Mouse (Mus musculus): ENCODE results near the gene Foxn3.

Gene Foxn3

DNA sequence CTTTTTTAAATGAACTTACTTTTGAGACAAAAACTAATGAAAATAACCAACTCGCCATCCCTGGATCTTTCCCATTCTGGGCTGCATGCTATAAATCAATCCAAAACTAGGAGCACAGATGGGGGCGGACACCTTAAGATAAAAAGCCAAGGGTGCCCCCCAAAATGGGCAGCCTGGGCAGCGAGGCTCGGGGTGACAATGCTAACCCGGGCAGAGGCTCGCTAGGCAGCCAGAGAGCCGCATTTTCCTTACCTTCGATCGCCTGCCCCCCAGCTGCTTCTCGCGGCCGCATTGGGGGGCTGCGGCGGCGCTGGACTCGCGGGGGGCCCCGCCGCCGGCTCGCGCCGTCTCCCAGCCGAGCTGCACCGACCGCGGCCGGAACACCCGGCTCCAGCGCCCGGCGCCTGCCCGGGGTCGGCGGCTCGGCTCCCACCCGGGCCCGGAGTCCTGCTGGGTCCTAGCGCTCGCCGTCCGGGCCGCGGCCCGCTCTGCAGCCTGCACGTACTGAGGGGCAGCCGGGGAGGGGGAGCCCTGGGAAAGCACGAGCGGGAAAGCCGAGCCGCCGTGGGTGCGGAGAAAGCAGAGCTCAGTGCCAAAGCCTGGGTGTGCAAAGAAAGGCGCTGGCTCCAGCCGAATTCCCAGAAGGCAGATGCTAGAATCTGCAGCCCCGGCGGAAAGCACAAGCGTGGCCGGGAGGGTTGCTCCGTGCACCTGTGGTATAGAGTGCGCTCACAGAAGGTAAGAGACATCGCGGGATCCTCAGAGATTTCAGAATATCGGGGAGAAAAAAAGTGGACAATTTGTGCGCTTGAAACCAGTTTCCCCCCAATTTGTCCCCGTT is at the start of gene Foxn3:
Foxn3 (minus strand) TSS at position 364 of the 841 bp plus-strand sequence.
- DNase-seq: peak; percentile 85

DNA sequence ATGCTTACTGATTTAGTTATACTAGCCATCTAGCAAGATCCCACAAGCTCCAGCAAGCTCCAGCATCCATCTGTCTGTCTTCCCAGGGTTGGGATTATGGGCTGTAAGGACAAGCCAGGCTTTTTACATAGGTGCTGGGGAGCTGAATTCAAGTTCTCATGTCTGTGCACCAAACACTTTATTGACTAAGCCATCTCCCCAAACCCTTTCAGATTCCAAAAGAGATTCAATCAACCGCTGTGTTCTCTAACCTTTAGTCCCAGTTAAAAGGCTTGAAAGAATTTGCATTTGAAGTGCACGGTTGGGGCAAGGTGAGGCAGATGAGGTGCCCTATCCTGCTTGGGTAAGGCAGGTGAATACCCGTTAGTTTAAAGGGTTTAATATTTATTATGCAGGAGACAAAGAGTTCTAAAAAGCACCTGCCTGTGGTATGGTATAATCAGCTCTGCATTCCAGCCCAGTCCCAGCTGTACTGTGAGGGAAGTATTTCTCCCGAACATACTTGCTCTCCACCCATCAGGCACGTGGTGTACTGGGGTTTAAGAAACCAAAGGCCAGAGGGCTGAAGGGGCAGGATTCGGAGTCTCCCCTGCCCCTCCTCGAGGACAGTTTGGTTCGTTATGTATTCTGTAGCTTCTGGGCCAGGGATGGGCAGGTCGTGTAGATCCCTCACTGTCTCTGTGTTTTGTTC is 48.9 kb upstream of the Foxn3 start:
- no peak for DNase-seq

DNA sequence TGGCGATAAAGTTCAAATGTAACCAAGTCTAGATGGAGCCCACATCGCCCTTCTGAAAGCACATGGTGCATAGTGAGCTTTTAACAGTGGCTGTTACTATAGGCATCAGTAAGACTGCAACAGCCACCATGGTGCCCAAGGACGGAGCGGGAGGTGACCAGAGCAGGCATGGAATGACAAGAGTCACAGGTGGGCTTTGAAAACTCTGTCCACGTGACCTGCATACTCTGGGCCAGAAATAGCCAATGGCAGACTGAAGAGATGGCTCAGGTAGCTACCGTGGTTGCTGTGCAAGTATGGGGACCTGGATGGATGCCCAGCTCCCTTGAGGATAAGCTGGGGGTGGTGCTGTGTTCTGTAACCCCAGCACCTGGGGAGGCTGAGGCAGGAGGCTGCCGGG is 47.5 kb upstream of the Foxn3 start:
- DNase-seq: no peak

DNA sequence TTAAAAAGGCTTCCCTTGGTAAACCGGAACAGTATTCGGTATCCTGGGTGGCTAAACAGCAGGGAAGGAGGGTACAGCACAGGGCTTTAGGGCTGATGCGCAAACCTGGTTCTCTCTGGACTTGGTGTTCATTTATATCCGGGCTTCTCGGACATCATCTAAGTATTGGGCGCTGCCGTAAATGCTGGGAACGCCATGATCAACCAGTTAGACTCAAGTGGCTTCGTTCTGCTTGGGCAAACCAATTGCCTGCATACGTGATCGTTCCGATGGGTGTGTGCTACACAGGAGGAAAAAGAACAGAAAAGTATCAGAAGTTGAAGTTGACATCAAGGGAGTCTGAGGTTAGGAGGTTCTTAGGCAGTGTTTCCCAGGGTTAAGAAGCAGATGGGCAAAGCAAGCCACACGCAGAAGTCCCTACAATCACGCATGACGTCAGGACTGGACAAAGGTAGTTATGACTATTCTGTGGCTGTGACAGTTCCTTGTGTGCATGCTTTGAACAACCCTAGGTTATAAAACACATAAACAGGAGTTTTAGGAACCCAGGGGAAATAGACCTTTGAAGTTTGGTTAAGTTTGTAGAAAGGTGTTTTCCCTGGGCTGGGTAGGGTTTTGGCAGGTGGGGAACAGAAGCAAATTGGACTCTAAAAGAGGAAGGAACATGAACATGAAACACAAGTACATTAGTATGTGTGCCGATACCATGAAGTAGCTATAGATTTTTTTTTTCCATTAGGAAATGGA is 46.9 kb upstream of the Foxn3 start:
- no peak for DNase-seq

DNA sequence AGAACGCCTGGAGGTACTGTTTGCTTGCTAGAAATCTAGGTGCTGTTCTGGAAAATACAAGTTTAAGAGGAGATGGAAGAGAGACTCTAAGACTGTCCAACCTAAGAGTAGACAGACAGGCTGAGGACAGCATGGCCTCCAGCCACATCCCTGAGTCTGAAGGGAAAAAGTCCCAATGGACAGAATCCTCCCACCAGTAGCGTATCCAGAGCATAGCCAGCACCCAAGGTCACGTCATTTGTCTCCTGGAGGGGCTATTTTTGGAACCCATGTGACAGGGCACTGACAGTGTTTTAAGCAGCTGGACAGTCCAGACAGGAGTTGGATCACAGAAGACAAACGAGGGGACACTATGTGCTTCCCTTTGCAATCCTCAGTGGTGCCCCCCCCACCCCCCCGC is 46.3 kb upstream of the Foxn3 start:
- no peak for DNase-seq

DNA sequence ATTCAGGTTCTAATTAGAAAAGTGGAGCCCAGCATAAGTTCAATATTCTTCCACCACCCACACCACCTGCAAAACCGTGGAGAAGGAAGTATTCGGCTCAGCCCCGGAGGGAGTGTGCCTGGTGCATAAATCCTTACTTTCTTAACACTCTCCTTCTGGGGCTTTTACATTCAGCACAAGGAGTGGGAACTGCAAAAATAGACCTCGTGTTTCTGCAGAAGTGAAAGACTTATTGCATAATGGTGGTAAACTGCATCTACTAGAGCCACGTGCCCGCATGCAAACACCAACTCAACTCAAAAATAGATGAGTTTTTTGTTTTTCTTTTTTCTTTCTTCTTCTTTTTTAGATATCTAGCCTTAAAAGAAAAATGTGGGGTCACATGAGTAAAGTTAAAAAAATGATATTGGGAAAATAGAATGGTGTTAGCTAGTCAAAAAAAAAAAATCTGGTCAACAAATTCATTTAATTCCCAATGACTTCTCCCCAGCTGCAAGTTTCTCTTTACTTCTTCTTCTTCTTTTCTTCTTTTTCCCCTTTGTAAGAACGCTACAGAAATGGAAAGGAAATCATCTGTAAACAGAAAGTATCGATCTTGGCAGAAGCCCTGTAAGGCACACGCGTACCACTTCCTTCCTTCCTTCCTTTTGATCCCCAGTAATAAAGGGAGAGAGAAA is 45.0 kb upstream of the Foxn3 start:
- DNase-seq: no peak

DNA sequence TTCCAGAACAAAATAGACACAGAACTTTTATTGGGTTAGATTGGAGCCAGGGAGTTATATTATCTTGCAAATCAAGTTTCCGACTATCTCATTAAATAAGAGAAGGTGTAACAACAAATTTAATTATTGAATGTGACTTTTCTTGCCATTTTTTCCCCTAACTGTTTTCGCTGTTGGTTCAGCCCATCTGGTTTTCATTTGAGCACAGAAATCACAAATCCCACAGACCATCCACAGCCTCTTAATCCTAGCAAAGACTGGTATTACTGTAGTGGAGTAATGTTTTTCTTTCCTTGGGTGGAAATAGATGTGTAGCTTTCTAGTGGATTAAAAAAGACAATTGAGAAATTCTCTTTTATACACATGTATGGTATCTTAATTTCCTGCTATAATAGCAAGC is 40.0 kb upstream of the Foxn3 start:
- no peak for DNase-seq

DNA sequence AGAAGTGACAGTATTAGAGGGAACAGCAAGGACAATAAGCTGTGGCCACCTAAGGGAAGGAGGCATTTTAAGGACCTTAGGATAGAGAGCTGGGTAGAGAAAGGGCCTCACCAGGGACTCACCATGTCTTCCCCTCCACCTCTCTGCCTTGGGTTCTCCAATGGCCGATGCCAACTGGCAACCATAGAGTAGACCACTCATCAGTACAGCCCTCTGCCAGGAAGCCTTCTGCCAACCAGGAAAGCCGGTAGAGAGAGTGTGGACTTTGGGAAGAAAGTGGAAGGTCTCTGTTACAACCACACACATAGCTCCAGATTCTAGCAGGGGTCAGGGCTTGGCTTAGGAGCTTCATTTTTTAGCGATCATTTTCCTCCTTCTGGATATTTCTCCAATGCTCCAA is 38.5 kb upstream of the Foxn3 start:
- DNase-seq: no peak

DNA sequence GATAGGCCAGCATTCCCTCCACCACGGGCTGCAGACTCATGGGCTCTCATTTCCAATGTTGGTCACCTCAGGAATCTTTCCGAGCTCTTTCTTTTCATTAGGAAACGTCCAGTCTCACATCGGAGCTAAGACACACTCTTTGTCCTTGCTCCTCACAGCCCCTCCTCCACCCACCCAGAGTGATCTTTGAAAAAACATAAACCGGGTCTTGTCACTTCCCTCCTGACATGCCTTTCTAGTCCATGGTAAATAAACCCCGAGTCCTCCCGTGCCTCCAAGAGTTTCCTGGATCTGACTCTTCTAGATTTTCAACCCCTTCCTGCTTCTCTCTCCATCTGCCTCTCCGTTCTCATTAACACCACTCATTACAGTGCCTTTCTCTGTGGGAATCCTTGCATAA is 38.0 kb upstream of the Foxn3 start:
- no peak for DNase-seq

DNA sequence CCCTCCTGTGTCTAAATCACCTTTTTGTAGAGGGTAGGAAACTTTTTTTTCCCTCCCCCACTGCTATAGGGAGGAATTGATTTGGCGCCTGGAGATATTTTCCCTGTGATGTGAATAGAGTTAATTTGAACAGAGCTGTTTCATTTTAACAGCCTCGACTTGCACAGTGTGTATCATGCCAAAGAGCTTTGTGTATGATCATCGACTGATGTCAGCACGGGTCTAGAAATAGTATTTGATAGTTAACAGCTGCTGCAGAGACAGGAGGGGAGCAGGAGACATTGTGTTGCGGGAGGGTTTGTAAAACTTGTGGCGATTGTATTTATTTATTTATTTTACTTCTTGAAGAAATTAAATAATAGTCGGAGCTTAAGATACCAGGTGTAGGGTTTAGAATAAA is 36.2 kb upstream of the Foxn3 start:
- no peak for DNase-seq

DNA sequence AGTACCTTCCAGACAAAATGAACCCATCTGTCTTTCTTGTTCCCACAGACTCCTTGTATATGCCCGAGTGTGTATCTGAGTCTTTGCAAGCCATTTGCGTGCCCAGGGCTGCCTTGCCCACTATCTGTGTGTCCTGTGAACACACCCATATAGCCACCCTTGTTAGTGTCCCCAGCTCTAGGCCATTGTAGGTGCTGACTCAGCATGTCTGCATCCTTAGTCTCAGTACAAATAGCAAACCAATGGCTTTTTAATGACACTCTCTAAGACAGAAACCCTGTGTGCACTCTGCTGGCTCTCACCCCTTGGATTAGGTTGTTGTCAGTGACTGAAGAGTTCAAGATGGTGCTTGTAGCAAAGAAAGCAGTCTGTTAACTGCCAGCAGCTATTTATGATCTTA is 33.0 kb upstream of the Foxn3 start:
- no peak for DNase-seq

DNA sequence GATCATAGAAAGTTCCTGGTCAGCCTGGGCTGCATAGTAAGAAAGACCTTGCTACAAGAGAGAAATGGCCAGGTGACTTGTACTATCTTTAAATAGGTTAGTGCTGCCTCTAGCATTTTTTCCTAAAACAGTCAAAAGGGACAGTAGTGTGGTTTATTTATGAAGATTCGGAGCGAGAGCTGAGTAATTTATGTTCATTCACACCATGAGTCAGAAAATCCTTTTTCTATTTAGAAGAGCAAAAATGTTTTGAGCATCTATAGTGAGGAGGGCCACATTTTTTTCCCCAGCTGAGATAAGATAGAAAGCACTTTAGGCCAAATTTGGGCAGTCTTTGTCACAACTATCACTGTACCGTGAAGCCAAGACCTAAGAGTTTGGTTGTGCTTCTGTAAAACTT is 24.0 kb upstream of the Foxn3 start:
- DNase-seq: no peak

DNA sequence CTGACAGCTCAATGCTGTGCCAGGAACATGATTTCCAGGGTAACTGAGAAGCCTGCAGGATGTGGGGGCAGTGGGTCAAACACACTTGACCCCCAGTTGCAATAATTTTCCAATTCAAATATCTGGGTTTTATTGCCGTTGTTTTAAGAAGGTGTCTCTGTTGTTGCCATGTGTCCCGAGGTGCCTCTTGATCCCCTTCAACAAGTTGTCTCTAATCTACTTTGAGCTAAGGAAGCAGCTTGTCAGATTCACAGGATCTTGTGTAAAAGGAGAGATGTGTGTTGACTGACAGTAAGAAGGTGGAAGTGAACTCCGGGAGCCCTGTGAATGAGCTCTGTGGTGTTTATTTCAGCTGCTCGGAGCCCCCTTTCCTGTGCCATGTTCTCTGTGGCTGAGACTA is 16.6 kb upstream of the Foxn3 start:
- DNase-seq: no peak

DNA sequence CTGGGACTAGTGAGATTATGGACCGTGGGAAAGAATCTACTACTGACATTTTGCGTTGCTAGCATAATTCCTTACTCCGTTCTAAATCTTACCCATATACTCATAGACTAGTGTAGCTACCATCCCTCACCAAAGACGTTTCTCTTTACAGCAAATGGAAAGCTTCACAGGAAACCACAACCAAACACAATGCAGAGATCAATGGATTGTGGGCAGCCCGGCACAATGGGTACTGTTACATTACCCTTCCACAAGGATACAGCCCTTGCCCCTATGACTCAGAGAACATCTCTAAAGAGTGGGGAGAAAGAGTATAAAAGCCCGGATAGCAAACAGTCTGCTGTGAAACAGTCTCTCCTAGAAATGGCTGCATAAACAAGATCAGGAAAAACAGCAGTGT is 13.3 kb upstream of the Foxn3 start:
- DNase-seq: peak; percentile 47

DNA sequence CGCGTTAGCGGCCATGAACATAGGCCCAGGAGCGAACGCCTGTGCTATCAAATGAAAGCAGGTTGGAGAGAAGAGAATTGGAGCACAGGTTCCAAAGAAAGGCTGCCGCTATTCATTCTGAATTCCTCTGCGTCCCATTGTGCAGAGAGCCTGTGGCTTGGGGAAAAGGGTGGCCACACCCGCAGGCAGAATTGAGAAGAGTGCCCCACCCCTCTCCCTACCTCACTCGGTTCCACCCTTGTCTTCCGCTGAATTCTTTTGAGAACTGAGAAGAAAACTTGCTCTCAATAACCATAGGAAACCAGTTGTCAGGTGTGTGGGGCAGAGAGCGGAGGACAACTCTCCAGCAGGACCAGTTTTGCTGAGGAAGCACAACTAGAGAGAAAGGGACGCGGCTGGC is 10.9 kb upstream of the Foxn3 start:
- DNase-seq: no peak

DNA sequence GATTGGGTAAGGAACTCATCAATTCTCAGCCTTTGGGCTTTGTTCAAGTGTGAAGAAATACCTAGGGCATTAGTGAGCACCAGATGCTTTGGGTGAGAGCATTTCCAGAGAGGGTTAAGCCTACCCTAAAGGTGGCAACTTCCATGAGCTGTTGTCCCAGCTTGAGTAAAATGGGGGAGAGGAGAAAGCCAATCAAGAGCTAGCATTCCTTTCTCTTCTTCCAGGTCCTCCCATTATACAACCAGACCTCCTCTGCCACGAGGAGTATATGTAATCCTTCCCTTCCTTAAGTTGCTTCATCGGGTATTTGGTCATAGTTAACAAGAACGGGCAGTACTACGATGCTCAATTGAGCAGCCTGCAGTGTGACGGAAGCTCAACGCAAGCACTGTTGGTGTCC is 9.7 kb upstream of the Foxn3 start:
- no peak for DNase-seq

DNA sequence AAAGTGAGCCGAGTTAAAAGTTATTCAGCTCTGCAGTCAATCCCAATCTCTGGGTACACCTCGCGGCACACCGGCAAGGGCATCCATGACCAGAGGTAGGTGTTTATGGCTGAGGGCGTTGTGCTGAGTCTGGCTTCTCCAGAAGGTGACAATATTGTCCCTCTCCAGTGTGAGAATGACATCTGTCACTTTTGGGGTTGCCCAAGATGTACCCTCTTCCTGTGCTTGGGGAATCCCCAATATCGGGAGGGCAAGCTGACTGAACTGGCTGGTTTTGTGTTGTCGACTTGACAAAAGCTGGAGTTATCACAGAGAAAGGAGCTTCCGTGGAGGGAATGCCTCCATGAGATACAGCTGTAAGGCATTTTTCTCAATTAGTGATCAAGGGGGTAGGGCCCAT is 8.6 kb upstream of the Foxn3 start:
- peak; percentile 9 for DNase-seq

DNA sequence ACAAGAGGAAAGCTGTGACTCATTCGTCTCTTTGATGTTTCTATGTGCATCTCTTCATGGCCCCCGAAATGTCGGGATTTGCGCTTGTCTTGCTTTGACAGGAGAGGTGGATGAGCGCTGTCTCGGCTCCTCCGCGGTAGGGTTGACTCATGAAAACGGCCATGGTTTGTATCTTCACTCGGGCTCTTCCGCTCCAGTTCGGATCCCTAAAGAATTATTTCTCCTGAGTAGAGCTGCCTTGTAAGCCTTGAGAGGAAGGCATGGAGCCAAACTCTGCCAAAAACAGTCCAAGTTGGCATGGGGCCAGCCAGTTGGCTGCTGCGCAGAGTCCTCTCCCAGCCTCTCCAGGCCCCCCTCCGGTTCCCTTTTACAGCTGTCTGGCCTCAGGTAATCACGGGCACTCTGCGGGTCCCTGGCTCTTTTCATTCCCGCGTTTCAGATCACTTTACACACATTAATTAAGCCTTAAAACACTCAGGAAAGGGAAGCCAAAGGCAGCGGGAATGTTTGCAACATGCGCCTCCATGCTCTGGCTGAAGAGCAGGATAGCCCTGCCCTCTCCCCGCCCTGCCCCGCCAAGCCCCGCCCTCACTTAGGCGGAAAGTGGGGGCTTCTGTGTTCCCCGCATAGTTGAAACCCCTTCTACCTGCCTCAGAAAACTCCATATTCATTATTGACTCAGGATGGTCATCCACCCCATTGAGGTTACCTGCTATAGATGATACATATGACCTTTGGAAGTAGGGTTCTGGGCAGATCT is 7.0 kb upstream of the Foxn3 start:
- DNase-seq: no peak

DNA sequence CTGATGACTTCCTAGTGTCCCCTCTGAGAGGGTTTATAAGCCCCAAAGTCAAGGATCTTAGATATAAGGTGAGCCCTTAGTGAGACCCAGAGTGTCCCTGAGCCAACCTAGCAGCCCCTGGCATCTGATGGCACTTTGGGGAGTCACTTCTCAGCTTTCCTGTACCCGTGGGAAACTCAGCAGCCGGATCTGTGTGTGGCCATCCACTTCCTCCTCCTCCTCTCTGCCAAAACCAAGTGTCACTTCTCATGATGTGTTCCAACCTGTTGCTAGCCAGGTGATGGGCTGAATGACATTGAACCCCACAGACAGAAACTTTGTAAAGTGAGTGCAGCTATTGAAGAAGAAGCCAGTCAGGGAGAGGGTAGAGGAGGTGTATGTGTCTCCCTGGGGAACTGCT is 2.2 kb upstream of the Foxn3 start:
- DNase-seq: peak; percentile 14

DNA sequence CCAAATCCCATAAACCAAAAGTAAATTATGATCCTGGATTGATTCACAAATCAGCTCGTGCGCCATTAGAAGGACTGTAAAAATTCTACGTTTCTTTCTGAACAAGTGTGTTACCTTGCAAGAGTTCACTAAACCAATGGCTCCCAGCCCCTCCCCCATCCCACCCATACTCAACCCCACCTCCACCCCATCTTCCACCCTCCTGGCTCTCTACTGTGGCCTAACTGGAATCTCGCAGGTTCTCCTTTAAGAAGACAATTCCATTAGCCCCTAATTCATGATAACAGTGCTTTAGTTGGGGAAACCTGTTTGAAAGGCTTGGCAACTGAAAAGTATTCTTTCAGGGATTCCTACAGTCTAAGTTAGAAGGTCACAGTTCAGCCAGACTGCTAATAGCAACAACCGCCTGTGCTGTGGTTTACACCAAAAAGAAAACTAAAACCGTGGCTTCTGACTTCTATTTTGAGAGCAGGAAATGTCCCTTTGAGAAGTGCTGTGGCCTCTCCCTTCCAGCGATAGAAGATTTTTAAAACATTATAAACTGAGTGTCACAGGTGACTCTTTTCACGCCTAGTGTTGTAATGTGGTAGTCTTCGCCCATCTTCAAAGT is 1.0 kb upstream of the Foxn3 start:
- DNase-seq: peak; percentile 22

DNA sequence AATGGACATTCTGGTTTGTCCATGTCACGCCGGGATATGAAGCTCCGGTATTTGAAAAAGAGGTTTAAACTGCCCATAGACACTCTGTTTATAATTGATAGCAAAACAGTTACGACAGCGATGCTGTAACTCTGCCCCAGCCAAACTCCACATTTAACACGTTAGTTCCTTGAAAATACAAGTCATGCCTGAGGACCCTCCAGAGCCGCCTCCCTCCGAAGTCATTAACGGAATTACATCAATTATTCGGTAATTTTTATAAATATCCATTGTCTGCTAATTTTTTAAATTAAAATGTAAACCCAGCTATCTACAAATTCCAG is 554 bp downstream of the Foxn3 start:
- DNase-seq: peak; percentile 23
